Mouse (Mus musculus) gastrocnemius, postnatal 10 days (tissue): ENCODE data around the gene Gm11595. TPM values are rescaled to one million over a fixed set of nuclear protein-coding genes. Genes with fewer than 3 reads are reported as not detected.
"Not testable (repeated sequence)": the region's sequence is repeated elsewhere in the genome, so short reads cannot be mapped to it uniquely, and the experiment has no call there.

Source experiments
- DNase-seq: peaks from one replicate; pipeline ENCODE4 v3.0.0; 2021; ENCODE audit warnings: mixed read lengths
- long read RNA-seq, 2 experiments: library from polyadenylated mRNA; stranded (forward); transcript quantifications; one replicate each; pipeline ENCODE4 v2.0.0; 2021
- total RNA-seq, 2 experiments: library from RNA; stranded (reverse); gene quantifications; 2 replicates each; pipeline ENCODE4 v1.2.3; 2021

The Gm11595 gene
- total RNA-seq: not detected
- long read RNA-seq, experiment 1: 0 reads
- long read RNA-seq, experiment 2: 0 reads

DNA sequence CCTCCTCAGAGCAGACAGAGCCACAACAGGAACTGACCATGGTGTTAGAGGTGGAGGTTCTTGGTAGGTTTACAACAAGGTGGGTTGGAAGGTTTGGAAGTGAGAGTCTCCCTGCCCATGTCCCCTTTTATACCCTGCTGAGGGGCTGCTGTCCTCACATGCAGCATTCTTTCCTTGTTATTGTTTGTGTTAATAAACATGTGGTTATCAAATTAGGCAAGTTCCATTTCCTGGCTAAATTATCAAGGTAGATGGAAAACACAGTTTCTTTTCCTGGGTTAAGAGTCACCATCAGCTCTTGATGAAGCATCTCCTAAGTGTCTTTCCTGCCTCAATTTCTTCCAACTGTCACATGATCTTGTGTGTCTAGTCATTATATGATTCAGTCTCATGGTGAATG is at the start of gene Gm11595:
Gene Gm11595, minus strand, starts transcription at position 101 of the 400 bp plus-strand sequence.
- not testable (repeated sequence) for DNase-seq

DNA sequence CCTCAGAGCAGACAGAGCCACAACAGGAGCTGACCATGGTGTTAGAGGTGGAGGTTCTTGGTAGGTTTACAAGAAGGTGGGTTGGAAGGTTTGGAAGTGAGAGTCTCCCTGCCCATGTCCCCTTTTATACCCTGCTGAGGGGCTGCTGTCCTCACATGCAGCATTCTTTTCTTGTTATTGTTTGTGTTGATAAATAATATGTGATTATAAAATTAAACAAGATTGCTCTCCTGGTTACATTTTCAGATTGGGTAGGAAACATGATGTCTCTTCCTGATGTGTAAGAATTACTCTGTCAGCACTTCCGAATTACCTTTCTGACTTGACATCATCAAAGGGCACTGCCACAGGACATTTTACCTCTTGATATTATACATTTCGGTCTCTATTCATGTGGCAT is 42.9 kb upstream of the Gm11595 start, which contains the start of gene Gm11564:
Gene Gm11564, minus strand, starts transcription at position 101 of the 400 bp plus-strand sequence.
- not testable (repeated sequence) for DNase-seq

DNA sequence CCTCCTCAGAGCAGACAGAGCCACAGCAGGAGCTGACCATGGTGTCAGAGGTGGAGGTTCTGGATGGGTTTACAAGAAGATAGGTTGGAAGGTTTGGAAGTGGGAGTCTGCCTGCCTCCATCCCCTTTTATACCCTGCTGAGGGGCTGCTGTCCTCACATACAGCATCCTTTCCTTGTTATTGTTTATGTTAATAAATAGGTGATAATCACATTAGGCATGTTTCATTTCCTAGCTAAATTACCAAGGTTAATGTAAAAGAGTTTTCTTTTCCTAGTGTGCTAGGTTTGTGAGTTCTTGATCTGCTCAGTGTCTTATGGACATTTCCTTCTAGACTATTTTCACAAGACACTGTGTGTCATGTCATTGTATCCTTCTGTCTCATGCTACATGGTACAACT is 37.1 kb upstream of the Gm11595 start, which contains the start of gene Krtap4-13:
Gene Krtap4-13, minus strand, starts transcription at position 101 of the 400 bp plus-strand sequence.
- not testable (repeated sequence) for DNase-seq

DNA sequence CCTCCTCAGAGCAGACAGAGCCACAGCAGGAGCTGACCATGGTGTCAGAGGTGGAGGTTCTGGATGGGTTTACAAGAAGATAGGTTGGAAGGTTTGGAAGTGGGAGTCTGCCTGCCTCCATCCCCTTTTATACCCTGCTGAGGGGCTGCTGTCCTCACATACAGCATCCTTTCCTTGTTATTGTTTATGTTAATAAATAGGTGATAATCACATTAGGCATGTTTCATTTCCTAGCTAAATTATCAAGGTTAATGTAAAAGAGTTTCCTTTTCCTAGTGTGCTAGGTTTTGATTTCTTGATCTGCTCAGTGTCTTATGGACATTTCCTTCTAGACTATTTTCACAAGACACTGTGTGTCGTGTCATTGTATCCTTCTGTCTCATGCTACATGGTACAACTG is 31.6 kb upstream of the Gm11595 start, which contains the start of gene Gm11554:
Gene Gm11554, minus strand, starts transcription at position 101 of the 400 bp plus-strand sequence.
- DNase-seq: not testable (repeated sequence)

DNA sequence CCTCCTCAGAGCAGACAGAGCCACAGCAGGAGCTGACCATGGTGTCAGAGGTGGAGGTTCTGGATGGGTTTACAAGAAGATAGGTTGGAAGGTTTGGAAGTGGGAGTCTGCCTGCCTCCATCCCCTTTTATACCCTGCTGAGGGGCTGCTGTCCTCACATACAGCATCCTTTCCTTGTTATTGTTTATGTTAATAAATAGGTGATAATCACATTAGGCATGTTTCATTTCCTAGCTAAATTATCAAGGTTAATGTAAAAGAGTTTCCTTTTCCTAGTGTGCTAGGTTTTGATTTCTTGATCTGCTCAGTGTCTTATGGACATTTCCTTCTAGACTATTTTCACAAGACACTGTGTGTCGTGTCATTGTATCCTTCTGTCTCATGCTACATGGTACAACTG is 26.1 kb upstream of the Gm11595 start, which contains the start of gene Gm11569:
Gene Gm11569, minus strand, starts transcription at position 101 of the 400 bp plus-strand sequence.
- DNase-seq: not testable (repeated sequence)

DNA sequence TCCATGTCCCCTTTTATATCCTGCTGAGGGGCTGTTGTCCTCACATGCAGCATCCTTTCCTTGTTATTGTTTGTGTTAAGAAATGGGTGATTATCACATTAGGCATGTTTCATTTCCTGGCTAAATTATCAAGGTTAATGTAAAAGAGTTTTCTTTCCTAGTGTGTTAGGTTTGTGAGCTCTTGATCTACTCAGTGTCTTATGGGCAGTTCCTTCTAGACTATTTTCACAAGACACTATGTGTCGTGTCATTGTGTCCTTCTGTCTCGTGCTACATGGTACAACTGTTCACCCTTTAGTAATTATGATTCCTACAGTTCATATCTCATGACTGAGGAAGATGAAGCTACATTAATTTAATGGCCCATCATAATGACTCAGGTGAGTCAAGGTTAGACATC is 20.7 kb upstream of the Gm11595 start, which contains the start of gene Gm11596:
Gene Gm11596, minus strand, starts transcription at position 101 of the 400 bp plus-strand sequence.
- DNase-seq: no peak

DNA sequence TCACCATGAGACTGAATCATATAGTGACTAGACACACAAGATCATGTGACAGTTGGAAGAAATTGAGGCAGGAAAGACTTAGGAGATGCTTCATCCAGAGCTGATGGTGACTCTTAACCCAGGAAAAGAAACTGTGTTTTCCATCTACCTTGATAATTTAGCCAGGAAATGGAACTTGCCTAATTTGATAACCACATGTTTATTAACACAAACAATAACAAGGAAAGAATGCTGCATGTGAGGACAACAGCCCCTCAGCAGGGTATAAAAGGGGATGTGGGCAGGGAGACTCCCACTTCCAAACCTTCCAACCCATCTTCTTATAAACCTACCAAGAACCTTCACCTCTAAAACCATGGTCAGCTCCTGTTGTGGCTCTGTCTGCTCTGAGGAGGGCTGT is 12.2 kb upstream of the Gm11595 start, which contains the start of gene Krtap4-9:
Gene Krtap4-9, plus strand, starts transcription at position 301 of the 400 bp plus-strand sequence.
- not testable (repeated sequence) for DNase-seq

DNA sequence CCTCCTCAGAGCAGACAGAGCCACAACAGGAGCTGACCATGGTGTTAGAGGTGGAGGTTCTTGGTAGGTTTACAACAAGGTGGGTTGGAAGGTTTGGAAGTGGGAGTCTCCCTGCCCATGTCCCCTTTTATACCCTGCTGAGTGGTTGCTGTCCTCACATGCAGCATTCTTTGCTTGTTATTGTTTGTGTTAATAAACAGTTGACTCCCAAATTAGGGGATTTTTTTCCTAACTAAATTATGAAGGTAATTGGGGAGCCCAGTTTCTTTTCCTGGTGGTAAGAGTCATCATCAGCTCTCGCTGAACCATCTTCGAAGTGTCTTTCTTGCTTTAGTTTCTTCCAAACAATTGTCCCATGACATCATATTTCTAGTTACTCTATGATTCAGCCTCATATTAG is 7.9 kb upstream of the Gm11595 start, which contains the start of gene Krtap4-8:
Gene Krtap4-8, minus strand, starts transcription at position 101 of the 400 bp plus-strand sequence.
- no peak for DNase-seq

DNA sequence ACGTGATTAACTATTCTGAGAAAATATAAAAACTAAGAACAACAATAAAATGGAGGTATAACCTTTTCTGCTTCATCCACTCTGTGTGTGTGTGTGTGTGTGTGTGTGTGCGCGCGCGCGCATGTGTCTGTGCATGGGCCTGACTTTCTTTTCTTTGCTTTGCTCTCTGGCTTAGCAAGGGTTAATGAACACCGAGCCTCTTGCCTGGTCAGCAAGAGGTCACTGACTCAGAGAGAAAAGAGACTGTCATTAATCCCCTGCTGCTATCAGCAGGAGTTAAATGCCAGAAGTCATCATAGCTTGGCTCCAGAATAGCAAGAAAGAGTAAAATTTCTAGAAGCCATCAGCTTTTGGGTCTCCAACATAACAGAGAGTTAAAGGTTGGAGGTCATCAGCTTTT is 5.7 kb upstream of the Gm11595 start:
- no peak for DNase-seq

DNA sequence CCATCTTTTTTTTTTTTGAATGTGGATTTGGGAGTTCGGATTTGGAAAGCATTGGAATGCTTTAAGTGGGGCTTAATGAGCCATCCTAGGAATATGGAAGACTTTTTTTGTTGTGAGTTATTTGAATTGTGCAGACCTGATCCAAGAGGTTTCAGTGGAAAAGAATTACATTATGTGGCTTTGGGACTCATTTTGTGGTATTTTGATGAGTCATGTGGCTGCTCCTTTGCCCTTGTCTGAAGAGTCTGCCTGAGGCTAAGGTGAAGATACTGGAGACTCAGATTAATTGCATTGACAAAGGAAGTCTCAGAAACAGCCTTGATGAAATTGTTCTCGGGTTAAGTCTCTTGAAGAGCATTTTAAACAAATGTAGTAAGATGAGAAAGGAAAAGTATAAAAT is 4.3 kb downstream of the Gm11595 start:
- DNase-seq: no peak

DNA sequence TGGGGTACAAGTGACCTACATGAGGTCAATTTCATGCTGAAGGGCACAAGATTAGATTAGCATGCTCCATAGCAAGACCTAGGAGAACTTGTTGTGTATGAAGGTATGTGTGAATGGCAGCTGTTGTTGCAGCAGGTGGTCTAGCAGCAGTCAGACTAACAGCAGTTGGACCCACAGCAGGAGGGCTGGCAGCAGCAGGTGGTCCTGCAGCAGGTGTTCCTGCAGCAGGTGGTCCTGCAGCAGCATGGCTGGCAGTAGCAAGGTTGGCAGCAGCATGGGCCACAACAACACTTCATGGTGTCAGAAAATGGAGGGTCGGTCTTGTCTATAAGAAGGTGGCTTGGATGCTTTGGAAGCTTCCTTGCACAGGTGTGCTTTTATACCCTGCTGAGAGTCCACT is 13.8 kb downstream of the Gm11595 start:
- DNase-seq: no peak

DNA sequence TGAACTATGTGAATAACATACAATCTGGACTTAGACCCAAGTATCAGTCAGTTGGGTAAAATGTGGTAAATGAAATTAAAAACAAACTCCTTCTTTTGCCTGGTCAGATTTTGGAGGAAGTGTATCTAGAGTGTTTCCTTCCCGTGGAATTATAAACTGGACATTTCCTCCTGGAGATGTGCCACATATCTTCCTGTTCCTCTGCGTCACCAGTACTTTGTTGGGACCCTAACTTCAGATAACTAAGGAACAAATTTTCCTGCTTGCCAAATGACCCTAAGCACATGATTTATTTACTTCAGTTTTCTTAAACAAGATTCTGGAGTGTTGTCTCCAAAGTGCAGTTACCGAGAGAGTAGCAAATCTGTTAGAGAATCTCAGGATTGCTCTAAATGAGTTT is 28.7 kb downstream of the Gm11595 start:
- DNase-seq: no peak

DNA sequence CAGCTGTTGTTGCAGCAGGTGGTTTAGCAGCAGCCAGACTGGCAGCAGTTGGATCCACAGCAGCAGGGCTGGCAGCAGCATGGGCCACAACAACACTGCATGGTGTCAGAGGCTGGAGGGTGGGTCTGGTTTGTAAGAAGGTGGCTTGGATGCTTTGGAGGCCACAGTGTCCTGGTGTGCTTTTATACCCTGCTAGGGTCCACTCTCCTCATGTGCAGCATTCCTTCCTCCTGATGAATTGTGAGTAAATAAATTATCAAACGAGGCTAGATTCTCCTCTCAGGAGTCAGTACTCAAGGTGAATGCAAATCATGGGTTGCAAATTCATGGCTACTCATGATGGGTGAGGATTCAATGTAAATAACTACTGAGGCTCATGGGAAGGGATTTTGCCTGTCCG is 38.5 kb downstream of the Gm11595 start, which contains the start of gene Gm14180:
Gene Gm14180, minus strand, starts transcription at position 101 of the 400 bp plus-strand sequence.
- no peak for DNase-seq

DNA sequence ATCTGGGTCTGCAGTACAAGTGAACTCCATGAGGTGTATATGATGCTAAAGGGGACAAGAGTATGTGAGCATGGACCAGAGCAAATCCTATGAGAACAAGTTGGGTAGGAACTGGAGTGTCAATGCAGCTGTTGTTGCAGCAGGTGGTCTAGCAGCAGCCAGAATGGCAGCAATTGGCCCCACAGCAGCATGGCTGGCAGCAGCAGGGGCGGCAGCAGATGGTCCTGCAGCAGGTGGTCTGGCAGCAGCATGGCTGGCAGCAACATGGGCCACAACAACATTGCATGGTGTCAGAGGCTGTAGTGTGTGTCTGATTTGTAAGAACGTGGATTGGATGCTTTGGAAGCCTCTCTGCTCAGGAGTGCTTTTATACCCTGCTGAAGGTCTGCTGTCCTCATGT is 48.7 kb downstream of the Gm11595 start:
- DNase-seq: no peak

Other genes starting within 250 kb of the Gm11595 start
- not detected for gene Krt40, start 229.8 kb downstream of the Gm11595 start, total RNA-seq
- not detected for gene Krtap3-3, start 222.0 kb downstream of the Gm11595 start, total RNA-seq
- not detected for gene Krtap3-2, start 216.1 kb downstream of the Gm11595 start, total RNA-seq
- gene Gm11939, start 213.4 kb downstream of the Gm11595 start, total RNA-seq: not detected
- gene Krtap3-1, start 206.3 kb downstream of the Gm11595 start, total RNA-seq: not detected
- not detected for gene Krtap1-5, start 191.9 kb downstream of the Gm11595 start, total RNA-seq
- gene Krtap1-4, start 189.3 kb downstream of the Gm11595 start, total RNA-seq: not detected
- gene Krtap1-3, start 181.6 kb downstream of the Gm11595 start, total RNA-seq: not detected
- not detected for gene Krtap9-3, start 174.8 kb downstream of the Gm11595 start, total RNA-seq
- gene Gm11938, start 169.6 kb downstream of the Gm11595 start, total RNA-seq: not detected
- not detected for gene Gm11937, start 162.7 kb downstream of the Gm11595 start, total RNA-seq
- not detected for gene Krtap2-4, start 158.1 kb downstream of the Gm11595 start, total RNA-seq
- not detected for gene Gm11562, start 152.5 kb downstream of the Gm11595 start, total RNA-seq
- not detected for gene Krtap4-1, start 144.7 kb downstream of the Gm11595 start, total RNA-seq
- gene Krtap4-2, start 137.8 kb downstream of the Gm11595 start, total RNA-seq: not detected
- gene Krtap4-7, start 128.8 kb downstream of the Gm11595 start, total RNA-seq: not detected
- not detected for gene Gm11555, start 122.7 kb downstream of the Gm11595 start, total RNA-seq
- gene Gm11563, start 114.0 kb downstream of the Gm11595 start, total RNA-seq: not detected
- gene Krtap4-6, start 107.0 kb downstream of the Gm11595 start, total RNA-seq: not detected
- gene Gm14190, start 82.2 kb downstream of the Gm11595 start, total RNA-seq: not detected
- not detected for gene Gm14180, start 38.6 kb downstream of the Gm11595 start, total RNA-seq
- gene Krtap4-8, start 7.8 kb upstream of the Gm11595 start, total RNA-seq: not detected
- under 1 TPM in 1 of 2 experiments, not detected in 1; 0.23 TPM for gene Krtap4-9, start 12.3 kb upstream of the Gm11595 start, total RNA-seq
- gene Gm11596, start 20.6 kb upstream of the Gm11595 start, total RNA-seq: not detected
- not detected for gene Gm11569, start 26.0 kb upstream of the Gm11595 start, total RNA-seq
- not detected for gene Gm11554, start 31.5 kb upstream of the Gm11595 start, total RNA-seq
- not detected for gene Krtap4-13, start 37.0 kb upstream of the Gm11595 start, total RNA-seq
- gene Gm11564, start 42.8 kb upstream of the Gm11595 start, total RNA-seq: not detected
- gene 2300003K06Rik, start 65.2 kb upstream of the Gm11595 start, total RNA-seq: not detected
- not detected for gene Krtap4-16, start 78.7 kb upstream of the Gm11595 start, total RNA-seq
- not detected for gene Gm11568, start 85.0 kb upstream of the Gm11595 start, total RNA-seq
- not detected for gene Gm11559, start 91.6 kb upstream of the Gm11595 start, total RNA-seq
- gene Krtap9-1, start 100.5 kb upstream of the Gm11595 start, total RNA-seq: not detected
- gene Gm11567, start 106.3 kb upstream of the Gm11595 start, total RNA-seq: not detected
- not detected for gene Krtap31-1, start 135.0 kb upstream of the Gm11595 start, total RNA-seq
- not detected for gene Gm11565, start 141.8 kb upstream of the Gm11595 start, total RNA-seq
- gene Krtap31-2, start 163.4 kb upstream of the Gm11595 start, total RNA-seq: not detected
- not detected for gene Krtap9-5, start 175.6 kb upstream of the Gm11595 start, total RNA-seq
- not detected for gene Krtap29-1, start 206.1 kb upstream of the Gm11595 start, total RNA-seq
- not detected for gene Krtap16-1, start 213.7 kb upstream of the Gm11595 start, total RNA-seq
- gene Krtap17-1, start 221.1 kb upstream of the Gm11595 start, total RNA-seq: not detected
- not detected for gene Krt33a, start 243.3 kb upstream of the Gm11595 start, total RNA-seq